Mouse (Mus musculus) embryonic facial prominence, embryonic 10.5 days (tissue): ENCODE data around the gene Abca8a. TPM values are rescaled to one million over a fixed set of nuclear protein-coding genes. Genes with fewer than 3 reads are reported as not detected.
"Not testable (repeated sequence)": the region's sequence is repeated elsewhere in the genome, so short reads cannot be mapped to it uniquely, and the experiment has no call there.

ENCODE experiments used
- DNase-seq: peaks from one replicate; pipeline ENCODE4 v3.0.0-alpha.2; 2017; ENCODE audit warnings: low spot score
- H3K27ac ChIP-seq: fragments of 300-500 bp; sonication (generic); replicated peaks from 2 replicates; pipeline ENCODE4 v1.5.1; 2016; ENCODE audit warnings: mild to moderate bottlenecking
- H3K27me3 ChIP-seq: fragments of 300-500 bp; sonication (generic); replicated peaks from 2 replicates; pipeline ENCODE4 v1.6.1; 2016; ENCODE audit warnings: low read depth, mild to moderate bottlenecking; ENCODE audit not compliant: poor library complexity, severe bottlenecking
- H3K36me3 ChIP-seq: fragments of 300-500 bp; sonication (generic); replicated peaks from 2 replicates; pipeline ENCODE4 v1.6.1; 2016; ENCODE audit warnings: mild to moderate bottlenecking, moderate library complexity
- H3K4me1 ChIP-seq: fragments of 300-500 bp; sonication (generic); 2 replicates; pipeline ENCODE4 v1.6.1; 2016
- H3K4me3 ChIP-seq: fragments of 300-500 bp; sonication (generic); 2 replicates; pipeline ENCODE4 v1.5.1; 2016; ENCODE audit warnings: mild to moderate bottlenecking, moderate library complexity
- H3K9me3 ChIP-seq: fragments of 300-500 bp; sonication (generic); 2 replicates; pipeline ENCODE4 v1.6.1; 2016; ENCODE audit warnings: mild to moderate bottlenecking
- WGBS: fragments of 180-500 bp; shearing (Covaris S2); methylation state at CpG from one replicate; pipeline ENCODE4 v1.1.7; 2016; 5-methylcytosine and 5-hydroxymethylcytosine counted together
- polyA plus RNA-seq: library from polyadenylated mRNA; unstranded; fragments of >200 nt; fragmentation: Nextera tagmentation; extraction: Ambion mirVana; gene quantifications from 2 replicates; pipeline ENCODE4 v1.2.1, GENCODE M21; 2016

Gene Abca8a
- polyA plus RNA-seq, 1 experiment from 2014 or later, result not detected

DNA sequence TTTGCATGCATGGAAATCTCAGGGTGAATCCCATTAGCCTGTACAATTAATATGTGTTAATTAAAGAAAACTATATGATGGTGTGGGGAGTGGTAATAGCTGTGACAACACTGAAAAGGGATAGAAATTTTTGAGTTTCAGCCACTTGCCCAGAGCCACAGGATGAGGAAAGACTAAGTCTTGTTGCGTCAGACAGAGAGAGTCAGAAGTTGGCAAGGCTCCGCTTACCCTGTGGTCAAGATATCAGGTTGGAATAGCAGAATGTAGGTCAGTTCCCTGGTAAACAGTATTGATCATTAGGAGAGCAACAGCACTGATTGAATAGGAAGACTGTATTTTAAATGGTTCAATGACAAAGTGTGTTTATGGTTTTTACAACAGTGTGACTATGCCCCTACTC, 58.0 kb downstream of the Abca8a start:
- Histone ChIP-seq H3K36me3 (no peaks in the 10 kb centered on the region), H3K27ac (no peak overlapping the region), H3K4me1 (no peaks in the 10 kb centered on the region), H3K9me3 (no peaks in the 10 kb centered on the region), H3K27me3 (no peaks in the 10 kb centered on the region), H3K4me3 (no peak overlapping the region)
- no peak for DNase-seq
- 89% methylated on average over 2 of the region's 2 CpGs for WGBS

DNA sequence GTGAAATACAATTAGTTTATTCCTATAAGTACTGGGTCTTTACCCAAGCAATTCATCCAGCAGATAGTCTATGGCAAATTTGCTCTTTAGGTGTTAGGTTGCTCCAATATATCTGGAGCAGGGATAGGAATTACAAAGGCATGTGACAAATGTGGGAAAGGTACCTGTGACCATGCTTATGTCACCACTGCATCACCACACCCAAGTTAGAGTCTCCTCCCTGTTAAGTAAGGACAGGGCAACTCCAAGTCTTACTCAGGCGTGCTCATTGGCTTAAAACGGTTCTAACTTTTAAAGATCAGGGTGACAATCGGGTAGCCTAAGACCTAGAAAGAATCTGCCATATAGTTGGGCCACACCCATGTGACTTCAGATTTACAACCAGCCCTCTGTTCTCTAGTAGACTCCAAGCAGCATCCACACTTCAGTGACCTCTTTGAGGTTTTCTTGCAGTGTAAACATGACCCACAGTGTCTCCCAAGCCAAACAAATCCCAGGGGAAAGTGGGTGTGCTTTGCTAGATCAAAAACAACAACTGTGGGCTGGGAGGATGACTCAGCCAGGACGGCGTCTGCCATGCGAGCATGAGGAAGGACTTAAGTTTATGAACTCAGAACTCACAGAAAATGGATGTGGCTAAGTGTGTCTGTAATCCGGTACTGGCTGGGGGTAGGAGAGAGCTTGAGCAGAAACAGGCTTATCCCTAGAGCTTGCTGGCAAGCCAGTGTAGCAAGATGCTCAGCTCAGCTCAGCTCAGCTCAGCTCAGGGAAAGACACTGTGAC, 66.7 kb downstream of the Abca8a start:
- no peak overlapping the region for H3K4me3 ChIP-seq
- 72% methylated on average over 7 of the region's 7 CpGs for WGBS
- no peaks in the 10 kb centered on the region for H3K36me3 ChIP-seq
- no peaks in the 10 kb centered on the region for H3K9me3 ChIP-seq
- no peaks in the 10 kb centered on the region for H3K27me3 ChIP-seq
- no peak for DNase-seq
- no peaks in the 10 kb centered on the region for H3K4me1 ChIP-seq
- H3K27ac ChIP-seq, result no peak overlapping the region

DNA sequence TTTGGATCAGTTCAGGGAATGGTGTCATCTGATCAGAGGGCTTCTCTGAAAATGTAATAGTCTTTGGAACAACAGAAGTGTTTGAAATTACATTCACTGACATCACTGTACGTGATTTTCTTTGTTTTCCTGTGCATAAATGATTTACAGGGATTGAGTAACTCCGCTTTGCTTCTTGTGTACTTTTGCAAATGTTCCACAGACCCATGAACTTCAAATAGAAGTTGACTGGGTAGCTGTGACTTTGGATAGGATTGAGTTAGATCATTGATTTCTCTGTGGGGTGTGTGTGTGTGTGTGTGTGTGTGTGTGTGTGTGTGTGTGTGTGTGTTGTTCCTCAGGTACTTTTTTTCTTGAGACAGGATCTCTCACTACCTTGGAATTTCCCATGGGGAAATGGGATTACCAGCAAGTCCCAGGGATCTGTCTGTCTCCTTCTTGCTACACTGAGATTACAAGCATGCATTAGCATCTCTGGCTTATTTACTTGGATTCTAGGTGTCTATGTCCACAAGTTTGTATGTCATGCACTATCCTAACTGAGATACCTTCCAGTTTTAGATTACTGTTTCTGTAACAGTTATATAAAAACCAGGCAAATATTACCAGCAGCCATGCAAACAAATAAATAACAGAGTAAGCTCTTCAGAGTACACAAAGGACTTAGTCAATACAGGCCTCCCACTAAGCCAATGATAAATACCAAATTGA, 84.8 kb downstream of the Abca8a start:
- Histone ChIP-seq H3K27ac (no peak overlapping the region), H3K4me3 (no peak overlapping the region), H3K27me3 (no peaks in the 10 kb centered on the region), H3K36me3 (no peaks in the 10 kb centered on the region), H3K9me3 (no peaks in the 10 kb centered on the region), H3K4me1 (no peaks in the 10 kb centered on the region)
- WGBS, result 87% methylated on average over 2 of the region's 2 CpGs
- no peak for DNase-seq

DNA sequence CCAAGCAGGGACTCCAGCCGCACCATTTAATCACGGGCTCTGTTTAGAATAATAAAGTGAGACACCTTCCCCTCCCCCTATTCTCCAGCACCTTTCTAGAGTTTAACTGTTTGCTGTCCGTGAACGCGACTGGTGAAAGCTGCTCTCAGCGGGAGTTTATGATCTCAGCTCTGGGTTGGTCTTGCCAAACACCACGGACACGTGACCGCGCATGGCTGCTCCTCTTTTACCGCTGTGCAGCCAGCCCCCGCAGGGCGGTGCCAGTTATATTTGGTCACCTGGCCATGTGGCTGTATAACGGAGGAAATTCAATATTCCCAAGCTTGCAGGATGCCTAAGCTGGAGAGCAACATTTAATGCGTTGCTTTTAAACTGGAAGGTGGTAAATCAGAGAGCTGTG, 100.2 kb downstream of the Abca8a start, which contains the start of gene Abca8b:
Gene Abca8b (minus strand): TSS at position 222 of the 400 bp plus-strand sequence.
- DNase-seq, result peak; percentile 88
- H3K9me3 ChIP-seq, result no peaks in the 10 kb centered on the region
- no peaks in the 10 kb centered on the region for H3K27me3 ChIP-seq
- H3K4me3 ChIP-seq, result peak within 1 kb of the TSS; percentile 52
- peak within 1 kb of the TSS; percentile 79 for H3K27ac ChIP-seq
- WGBS, result under 1% methylated on average over 15 of the region's 15 CpGs
- peaks cover 22% of the 10 kb centered on the region for H3K4me1 ChIP-seq
- H3K36me3 ChIP-seq, result no peaks in the 10 kb centered on the region

DNA sequence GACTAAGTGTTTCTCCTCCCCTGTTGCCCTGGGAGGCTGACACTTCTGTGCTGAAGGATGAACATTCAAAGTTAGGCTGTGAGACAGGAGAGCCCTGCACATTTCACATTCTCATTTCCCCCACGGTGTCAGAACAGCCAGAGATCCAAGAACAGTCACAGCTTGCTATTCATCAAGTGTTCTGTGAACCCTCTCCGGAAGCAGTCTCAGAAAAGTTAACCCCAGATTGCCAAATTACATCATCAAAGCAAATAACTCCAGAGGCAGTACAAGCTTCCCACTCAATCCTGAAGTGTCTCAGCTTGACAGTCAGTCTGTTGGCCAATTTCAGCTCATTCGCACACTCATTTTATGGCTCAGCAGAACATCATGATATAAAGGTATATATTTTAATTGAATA, 100.8 kb downstream of the Abca8a start:
- peak; percentile 15 for DNase-seq
- 12% methylated on average over 3 of the region's 3 CpGs for WGBS
- H3K4me3 ChIP-seq, result peak overlapping the region; percentile 52
- no peaks in the 10 kb centered on the region for H3K36me3 ChIP-seq
- H3K27me3 ChIP-seq, result no peaks in the 10 kb centered on the region
- H3K9me3 ChIP-seq, result no peaks in the 10 kb centered on the region
- peak overlapping the region; percentile 35 for H3K27ac ChIP-seq
- H3K4me1 ChIP-seq, result peaks cover 22% of the 10 kb centered on the region

DNA sequence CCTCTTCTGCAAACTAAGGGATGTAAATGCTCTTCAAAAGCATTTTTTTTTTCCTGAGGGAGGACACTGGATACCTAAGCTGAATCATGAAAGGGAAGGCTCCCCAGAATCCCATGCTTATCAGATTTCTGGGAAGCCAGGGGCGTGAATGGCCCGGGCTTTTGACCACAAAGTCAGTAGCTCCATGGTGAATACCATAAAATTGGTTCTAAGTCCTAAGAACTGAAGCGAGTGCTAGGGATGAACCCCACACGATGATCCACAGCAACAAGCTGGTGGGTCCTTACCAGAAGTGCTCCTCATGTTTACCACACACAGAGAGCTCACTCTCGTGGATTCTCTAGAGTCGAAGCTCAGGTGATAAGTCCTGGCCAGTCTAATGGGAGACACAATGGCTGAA, 101.8 kb downstream of the Abca8a start:
- no peak for DNase-seq
- no peaks in the 10 kb centered on the region for H3K36me3 ChIP-seq
- WGBS, result 54% methylated on average over 6 of the region's 6 CpGs
- no peaks in the 10 kb centered on the region for H3K27me3 ChIP-seq
- peak overlapping the region; percentile 35; the same call in 1 of the 2 replicates for H3K27ac ChIP-seq
- H3K4me1 ChIP-seq, result peaks cover 22% of the 10 kb centered on the region
- no peaks in the 10 kb centered on the region for H3K9me3 ChIP-seq
- no peak overlapping the region for H3K4me3 ChIP-seq

DNA sequence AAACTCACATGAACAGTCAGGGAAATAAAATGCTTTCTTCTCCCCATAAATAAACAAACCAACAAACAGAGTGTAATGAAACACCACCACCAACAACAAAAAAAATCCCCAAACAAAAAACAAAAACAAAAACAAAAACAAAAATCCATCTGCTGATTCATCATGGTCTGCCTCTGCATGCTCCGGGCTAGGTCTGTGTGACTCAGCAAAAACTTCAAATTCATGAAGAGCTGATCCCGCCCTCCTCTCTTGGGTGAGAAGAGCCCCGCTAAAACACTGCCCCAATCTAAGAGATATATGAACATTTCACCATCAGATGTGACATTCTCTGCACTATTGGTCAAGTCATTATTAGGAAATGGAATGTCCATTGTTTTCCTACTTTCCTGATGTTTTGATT, 104.5 kb downstream of the Abca8a start:
- Histone ChIP-seq H3K27me3 (no peaks in the 10 kb centered on the region), H3K4me3 (no peak overlapping the region), H3K27ac (no peak overlapping the region), H3K4me1 (peaks cover 32% of the 10 kb centered on the region), H3K9me3 (no peaks in the 10 kb centered on the region), H3K36me3 (no peaks in the 10 kb centered on the region)
- DNase-seq, result no peak
- WGBS, result 83% methylated on average over 3 of the region's 3 CpGs

DNA sequence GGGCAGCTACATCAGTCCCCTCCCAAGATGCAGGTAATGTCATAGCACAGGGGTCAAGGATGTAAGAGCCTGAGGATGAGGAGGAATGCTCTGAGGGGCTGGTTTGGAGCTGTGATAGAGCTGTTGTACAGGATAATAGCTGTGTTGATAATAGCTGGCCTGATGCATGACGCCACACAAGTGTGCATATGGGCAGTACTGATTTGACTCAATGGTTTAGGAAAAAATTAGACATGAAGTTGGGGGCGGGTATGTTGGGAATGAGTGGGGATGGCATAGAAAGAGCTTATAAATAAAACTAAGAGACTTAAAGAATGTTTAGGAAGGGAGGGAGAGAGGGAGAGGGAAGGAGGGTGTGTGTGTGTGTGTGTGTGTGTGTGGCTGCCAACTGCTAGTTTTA, 105.5 kb downstream of the Abca8a start:
- Histone ChIP-seq H3K9me3 (no peaks in the 10 kb centered on the region), H3K4me1 (peaks cover 24% of the 10 kb centered on the region), H3K27me3 (no peaks in the 10 kb centered on the region), H3K36me3 (no peaks in the 10 kb centered on the region), H3K27ac (no peak overlapping the region), H3K4me3 (no peak overlapping the region)
- DNase-seq, result no peak
- 92% methylated on average over 2 of the region's 2 CpGs for WGBS

DNA sequence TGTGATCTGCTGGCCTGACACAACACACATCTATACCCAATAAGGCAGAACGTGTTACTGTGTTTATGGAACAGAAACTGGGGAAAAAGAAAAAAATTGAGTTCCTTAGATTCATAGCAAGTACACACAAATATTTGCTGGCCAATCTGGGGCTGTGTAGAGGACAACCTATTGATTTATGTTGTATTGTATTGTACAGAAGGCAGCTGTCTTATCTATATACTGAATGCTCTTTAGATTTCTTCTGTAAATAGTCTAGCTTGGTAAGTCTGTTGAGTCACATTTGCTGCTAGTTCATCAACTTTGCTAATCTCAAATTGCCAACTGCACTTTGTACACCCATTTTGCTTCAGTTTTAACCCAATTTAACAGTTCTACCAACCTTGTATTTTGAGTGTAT, 107.6 kb downstream of the Abca8a start:
- H3K4me3 ChIP-seq, result no peak overlapping the region
- WGBS, result 56% methylated on average over 1 of the region's 1 CpGs
- no peaks in the 10 kb centered on the region for H3K9me3 ChIP-seq
- H3K27me3 ChIP-seq, result no peaks in the 10 kb centered on the region
- H3K36me3 ChIP-seq, result no peaks in the 10 kb centered on the region
- peaks cover 10% of the 10 kb centered on the region for H3K4me1 ChIP-seq
- no peak overlapping the region for H3K27ac ChIP-seq
- DNase-seq, result no peak

DNA sequence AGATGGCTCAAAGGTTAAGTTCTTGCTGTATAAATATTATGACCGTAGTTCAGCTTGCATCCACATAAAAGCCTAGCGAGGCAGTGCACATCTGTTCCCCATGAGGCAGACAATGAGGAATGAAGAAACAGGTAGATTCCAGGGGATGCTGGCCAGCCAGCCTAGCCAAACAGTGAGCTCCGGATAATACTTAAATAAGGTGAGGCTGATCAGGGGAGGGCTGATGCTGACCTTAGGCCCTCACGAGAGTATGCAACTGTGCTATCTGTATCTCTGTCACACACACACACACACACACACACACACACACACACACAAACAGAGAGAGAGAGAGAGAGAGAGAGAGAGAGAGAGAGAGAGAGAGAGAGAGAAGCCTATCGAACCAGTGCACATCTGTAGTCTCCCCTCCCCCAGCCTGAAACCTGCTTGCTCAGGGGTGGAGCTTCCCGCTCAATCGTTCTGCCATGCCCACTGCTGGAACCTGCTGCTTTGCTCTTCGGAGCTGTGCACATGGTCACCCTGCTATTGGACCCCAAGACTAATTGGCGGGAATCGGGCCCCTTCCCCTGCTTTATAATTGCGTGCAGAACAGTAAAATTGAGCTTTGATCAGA, 108.2 kb downstream of the Abca8a start:
- peak; percentile 12 for DNase-seq
- not testable (repeated sequence) for H3K36me3 ChIP-seq, H3K27me3 ChIP-seq, H3K9me3 ChIP-seq, H3K4me1 ChIP-seq, H3K4me3 ChIP-seq
- 47% methylated on average over 11 of the region's 11 CpGs for WGBS
- peak overlapping the region; percentile 61 for H3K27ac ChIP-seq

DNA sequence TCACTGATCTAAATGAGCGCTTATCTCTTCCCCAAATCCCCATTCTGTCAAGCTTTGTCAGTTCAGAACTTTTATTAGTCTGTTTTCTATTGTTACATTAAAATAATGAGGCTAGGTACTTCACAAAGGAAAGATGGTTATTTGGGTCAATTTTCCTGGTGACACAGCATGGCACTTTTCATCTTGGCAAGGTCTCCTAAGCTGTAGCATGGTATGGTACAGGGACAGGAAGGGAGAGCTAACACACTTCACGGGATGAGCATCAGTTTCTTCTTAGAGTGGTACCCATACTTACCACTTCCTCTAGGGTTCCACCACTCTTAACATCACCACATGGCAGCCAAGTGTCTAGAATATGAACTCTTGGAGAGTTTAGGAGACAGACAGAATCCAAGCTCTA, 113.9 kb downstream of the Abca8a start:
- no peak overlapping the region for H3K4me3 ChIP-seq
- DNase-seq, result no peak
- H3K36me3 ChIP-seq, result no peaks in the 10 kb centered on the region
- peaks cover 2% of the 10 kb centered on the region; the same call in 1 of the 2 replicates for H3K4me1 ChIP-seq
- no peaks in the 10 kb centered on the region for H3K27me3 ChIP-seq
- no peak overlapping the region for H3K27ac ChIP-seq
- WGBS, result 91% methylated on average over 2 of the region's 2 CpGs
- H3K9me3 ChIP-seq, result no peaks in the 10 kb centered on the region
